Mouse (Mus musculus): ENCODE data around the gene Txn1. TPM values are rescaled to one million over a fixed set of nuclear protein-coding genes. Genes with fewer than 3 reads are reported as not detected.
A peak's percentile ranks its signal among the peaks of the same experiment; 100 is the strongest.

The Txn1 gene
- polyA plus RNA-seq, 1 experiment from 2014 or later = 261 TPM

DNA sequence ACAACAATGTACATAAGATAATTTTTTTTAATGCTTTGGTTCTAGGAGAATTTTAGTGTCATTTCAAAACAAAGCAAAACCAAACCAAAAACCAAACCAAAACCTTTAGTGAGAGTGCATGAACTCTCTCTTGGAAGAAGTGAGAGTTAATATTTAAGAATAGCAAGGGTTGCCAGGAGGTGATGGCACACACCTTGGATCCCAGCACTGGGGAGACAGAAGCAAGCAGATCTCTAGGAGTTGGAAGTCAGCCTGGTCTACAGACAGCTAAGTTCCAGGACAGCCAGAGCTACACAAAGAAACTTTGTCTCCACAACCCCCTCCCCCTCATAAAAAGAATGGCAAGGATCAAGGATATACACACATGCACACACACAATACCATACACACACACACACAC is 43.2 kb downstream of the Txn1 start:
- ATAC-seq = no peak
- no peak overlapping the region for H3K4me3 ChIP-seq (replicated peaks; ENCODE audit: low read length)
- no peak overlapping the region for H3K4me2 ChIP-seq (ENCODE audit: low read length)
- H3K4me1 ChIP-seq (replicated peaks; ENCODE audit: control insufficient read depth, insufficient read depth, low read length) = peaks cover 2% of the 10 kb centered on the region; the same call in 1 of the 2 replicates
- no peaks in the 10 kb centered on the region for H3K27me3 ChIP-seq (replicated peaks; ENCODE audit: control insufficient read depth, insufficient read depth, low read length)
- H3K27ac ChIP-seq (ENCODE audit: low read length) = no peak overlapping the region
- H3K9me3 ChIP-seq (ENCODE audit: control insufficient read depth, low read length) = peaks cover 3% of the 10 kb centered on the region; the same call in 1 of the 2 replicates
- no peak overlapping the region for H3K9ac ChIP-seq (replicated peaks; ENCODE audit: low read depth, low read length)
- no peaks in the 10 kb centered on the region for H3K36me3 ChIP-seq (ENCODE audit: control insufficient read depth, insufficient read depth)

DNA sequence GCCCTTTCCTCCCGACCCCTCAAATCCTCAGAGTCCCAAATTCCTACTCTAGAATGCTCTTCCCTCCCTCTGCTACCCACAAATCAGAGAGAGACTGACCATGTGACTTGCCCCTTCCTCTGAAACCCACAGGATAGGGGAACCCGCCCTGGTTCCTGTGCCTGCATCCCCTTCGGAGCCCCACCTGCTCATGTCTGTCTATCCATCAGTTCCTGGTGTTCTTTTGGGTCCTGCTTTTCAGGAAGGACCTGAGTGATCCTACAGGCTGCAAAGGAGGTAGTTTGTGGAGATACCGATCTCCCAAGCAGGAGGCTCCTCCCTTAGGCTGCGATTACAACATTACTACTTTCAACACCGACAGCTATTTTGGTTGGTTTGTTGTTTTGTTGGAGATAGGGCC is 47.4 kb downstream of the Txn1 start:
- H3K4me2 ChIP-seq (ENCODE audit: low read length) = no peak overlapping the region

DNA sequence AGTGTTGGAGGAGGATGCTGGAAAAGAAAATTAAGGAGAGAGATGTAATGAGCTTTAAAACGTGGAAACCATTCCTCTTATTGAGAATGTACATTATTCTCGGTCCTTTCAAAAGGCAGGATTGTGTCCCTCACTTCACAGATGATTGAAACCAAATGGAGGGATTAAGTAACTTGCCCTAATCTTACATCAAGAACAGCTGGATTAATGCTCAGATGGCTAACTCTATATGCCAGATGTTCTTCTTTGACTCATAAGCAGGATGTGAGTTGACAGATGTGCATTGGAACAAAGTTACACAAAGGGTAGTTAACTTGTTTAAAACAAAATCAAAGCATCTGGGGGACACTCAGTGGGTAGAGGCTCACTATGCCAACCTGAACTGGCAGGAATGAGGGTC is 49.5 kb downstream of the Txn1 start:
- no peak overlapping the region for H3K27ac ChIP-seq (ENCODE audit: low read length)
- no peak overlapping the region for H3K9ac ChIP-seq (replicated peaks; ENCODE audit: low read depth, low read length)
- H3K36me3 ChIP-seq (ENCODE audit: control insufficient read depth, insufficient read depth) = no peaks in the 10 kb centered on the region
- WGBS = 8% methylated on average over 2 of the region's 2 CpGs
- H3K27me3 ChIP-seq (replicated peaks; ENCODE audit: control insufficient read depth, insufficient read depth, low read length) = no peaks in the 10 kb centered on the region
- 0 out of 2 replicates have a peak, but pooled peaks cover 3% of the 10 kb centered on the region for H3K4me1 ChIP-seq (replicated peaks; ENCODE audit: control insufficient read depth, insufficient read depth, low read length)
- H3K9me3 ChIP-seq (ENCODE audit: control insufficient read depth, low read length) = no peaks in the 10 kb centered on the region
- no peak overlapping the region for H3K4me3 ChIP-seq (replicated peaks; ENCODE audit: low read length)
- ATAC-seq = no peak
- H3K4me2 ChIP-seq (ENCODE audit: low read length) = no peak overlapping the region

More for the DNA sequence above, 47.4 kb downstream of the Txn1 start:
- Histone ChIP-seq H3K27me3 (replicated peaks; ENCODE audit: control insufficient read depth, insufficient read depth, low read length) (no peaks in the 10 kb centered on the region), H3K4me3 (replicated peaks; ENCODE audit: low read length) (no peak overlapping the region), H3K9me3 (ENCODE audit: control insufficient read depth, low read length) (peaks cover 3% of the 10 kb centered on the region; the same call in 1 of the 2 replicates), H3K27ac (ENCODE audit: low read length) (no peak overlapping the region), H3K4me1 (replicated peaks; ENCODE audit: control insufficient read depth, insufficient read depth, low read length) (0 out of 2 replicates have a peak, but pooled peaks cover 3% of the 10 kb centered on the region), H3K9ac (replicated peaks; ENCODE audit: low read depth, low read length) (no peak overlapping the region), H3K36me3 (ENCODE audit: control insufficient read depth, insufficient read depth) (no peaks in the 10 kb centered on the region)
- 87% methylated on average over 6 of the region's 6 CpGs for WGBS
- ATAC-seq = no peak

DNA sequence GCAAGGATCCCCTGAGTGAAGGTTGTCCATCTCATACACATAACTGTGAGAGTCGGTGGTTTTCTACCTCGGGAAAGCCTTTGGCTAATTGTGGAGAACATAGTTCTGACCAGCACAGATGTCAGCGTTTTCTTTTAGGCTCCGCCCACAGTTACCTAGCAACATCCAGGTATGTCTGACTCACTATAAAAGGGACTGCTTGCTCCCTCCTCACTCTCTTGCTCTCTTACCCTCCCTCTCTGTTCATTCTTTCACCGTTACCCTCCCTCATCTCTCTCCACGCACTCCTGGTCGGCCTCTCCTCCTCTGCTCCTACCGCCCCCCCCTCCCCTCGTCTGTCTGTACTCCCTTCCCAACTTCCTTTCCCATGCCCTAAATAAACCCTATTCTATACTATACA is 51.6 kb downstream of the Txn1 start:
- Histone ChIP-seq H3K4me1 (replicated peaks; ENCODE audit: control insufficient read depth, insufficient read depth, low read length) (0 out of 2 replicates have a peak, but pooled peaks cover 3% of the 10 kb centered on the region), H3K27ac (ENCODE audit: low read length) (no peak overlapping the region), H3K36me3 (ENCODE audit: control insufficient read depth, insufficient read depth) (no peaks in the 10 kb centered on the region), H3K9me3 (ENCODE audit: control insufficient read depth, low read length) (no peaks in the 10 kb centered on the region), H3K27me3 (replicated peaks; ENCODE audit: control insufficient read depth, insufficient read depth, low read length) (no peaks in the 10 kb centered on the region), H3K9ac (replicated peaks; ENCODE audit: low read depth, low read length) (no peak overlapping the region), H3K4me3 (replicated peaks; ENCODE audit: low read length) (no peak overlapping the region), H3K4me2 (ENCODE audit: low read length) (no peak overlapping the region)
- ATAC-seq = peak; percentile 36
- WGBS = 32% methylated on average over 9 of the region's 9 CpGs

DNA sequence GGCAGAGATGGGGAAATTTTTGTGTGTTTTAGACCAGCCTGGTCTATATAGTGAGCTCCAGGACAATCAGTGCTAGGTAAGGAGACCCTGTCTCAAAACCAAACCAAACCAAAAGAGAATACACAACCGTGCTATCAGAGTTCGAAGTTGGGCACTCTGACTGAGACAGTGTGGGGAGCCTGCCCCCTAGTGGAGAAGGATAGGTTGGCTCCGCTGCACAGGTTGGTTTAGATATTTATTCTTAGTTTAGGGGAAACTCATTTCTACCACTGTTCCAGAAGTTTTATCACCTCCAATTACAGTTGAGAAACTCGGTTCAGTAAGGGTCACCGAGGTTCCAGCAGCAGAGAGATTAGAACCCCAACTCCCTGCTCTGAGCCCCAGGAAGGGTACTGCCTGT is 52.0 kb downstream of the Txn1 start:
- H3K9ac ChIP-seq (replicated peaks; ENCODE audit: low read depth, low read length) = no peak overlapping the region
- H3K4me2 ChIP-seq (ENCODE audit: low read length) = no peak overlapping the region
- no peaks in the 10 kb centered on the region for H3K36me3 ChIP-seq (ENCODE audit: control insufficient read depth, insufficient read depth)
- ATAC-seq = peak; percentile 76
- H3K27me3 ChIP-seq (replicated peaks; ENCODE audit: control insufficient read depth, insufficient read depth, low read length) = no peaks in the 10 kb centered on the region
- 12% methylated on average over 5 of the region's 5 CpGs for WGBS
- H3K4me1 ChIP-seq (replicated peaks; ENCODE audit: control insufficient read depth, insufficient read depth, low read length) = 0 out of 2 replicates have a peak, but pooled peaks cover 3% of the 10 kb centered on the region
- H3K4me3 ChIP-seq (replicated peaks; ENCODE audit: low read length) = no peak overlapping the region
- H3K9me3 ChIP-seq (ENCODE audit: control insufficient read depth, low read length) = no peaks in the 10 kb centered on the region
- H3K27ac ChIP-seq (ENCODE audit: low read length) = no peak overlapping the region

DNA sequence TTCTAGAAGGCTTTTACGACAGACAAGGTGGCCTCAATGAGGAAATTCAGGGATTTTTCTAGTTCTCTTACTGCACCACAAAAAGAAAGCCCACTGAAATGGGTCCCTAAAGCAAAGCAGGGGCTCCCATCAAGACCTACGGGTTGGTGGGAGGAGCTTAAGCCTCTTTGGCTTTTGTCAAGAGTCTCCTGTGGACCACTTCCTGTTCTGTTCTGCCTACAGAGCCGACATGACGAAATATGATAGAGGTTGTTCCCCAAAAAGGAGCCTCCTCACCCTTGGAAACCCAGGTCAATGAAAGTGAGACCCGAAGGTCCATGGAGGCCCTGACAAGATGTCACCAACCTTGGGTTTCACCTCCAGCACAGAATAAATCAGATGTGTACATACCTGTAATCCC is 53.6 kb downstream of the Txn1 start:
- Histone ChIP-seq H3K9ac (replicated peaks; ENCODE audit: low read depth, low read length) (no peak overlapping the region), H3K27me3 (replicated peaks; ENCODE audit: control insufficient read depth, insufficient read depth, low read length) (no peaks in the 10 kb centered on the region), H3K4me2 (ENCODE audit: low read length) (no peak overlapping the region), H3K27ac (ENCODE audit: low read length) (no peak overlapping the region), H3K9me3 (ENCODE audit: control insufficient read depth, low read length) (no peaks in the 10 kb centered on the region), H3K4me1 (replicated peaks; ENCODE audit: control insufficient read depth, insufficient read depth, low read length) (0 out of 2 replicates have a peak, but pooled peaks cover 3% of the 10 kb centered on the region), H3K36me3 (ENCODE audit: control insufficient read depth, insufficient read depth) (no peaks in the 10 kb centered on the region), H3K4me3 (replicated peaks; ENCODE audit: low read length) (no peak overlapping the region)
- WGBS = 87% methylated on average over 5 of the region's 5 CpGs
- no peak for ATAC-seq

DNA sequence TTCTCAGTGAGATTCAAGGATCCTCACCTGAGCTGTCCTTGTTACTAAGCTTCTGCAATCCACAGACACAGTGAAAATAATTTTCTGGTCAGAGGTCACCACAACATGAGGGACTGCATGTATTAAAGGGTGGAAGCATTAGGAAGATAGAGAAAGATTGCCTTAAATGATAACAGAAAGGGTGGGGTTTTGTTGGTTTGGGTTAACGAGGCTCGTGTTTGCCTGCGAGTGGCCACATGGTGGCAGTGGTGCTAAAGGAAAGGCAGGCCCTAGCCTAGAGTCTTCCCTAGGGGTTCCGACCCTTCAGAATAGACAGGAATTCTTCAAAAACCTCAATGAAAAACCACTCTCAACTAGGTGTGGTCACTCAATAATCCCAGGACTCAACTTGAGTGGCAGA is 55.0 kb downstream of the Txn1 start:
- no peaks in the 10 kb centered on the region for H3K9me3 ChIP-seq (ENCODE audit: control insufficient read depth, low read length)
- no peaks in the 10 kb centered on the region for H3K36me3 ChIP-seq (ENCODE audit: control insufficient read depth, insufficient read depth)
- no peak overlapping the region for H3K27ac ChIP-seq (ENCODE audit: low read length)
- H3K4me2 ChIP-seq (ENCODE audit: low read length) = no peak overlapping the region
- WGBS = 4% methylated on average over 4 of the region's 4 CpGs
- no peak overlapping the region for H3K4me3 ChIP-seq (replicated peaks; ENCODE audit: low read length)
- H3K9ac ChIP-seq (replicated peaks; ENCODE audit: low read depth, low read length) = no peak overlapping the region
- peak; percentile 69; the same call in 1 of the 2 replicates for ATAC-seq
- no peaks in the 10 kb centered on the region for H3K27me3 ChIP-seq (replicated peaks; ENCODE audit: control insufficient read depth, insufficient read depth, low read length)
- H3K4me1 ChIP-seq (replicated peaks; ENCODE audit: control insufficient read depth, insufficient read depth, low read length) = 0 out of 2 replicates have a peak, but pooled peaks cover 3% of the 10 kb centered on the region

DNA sequence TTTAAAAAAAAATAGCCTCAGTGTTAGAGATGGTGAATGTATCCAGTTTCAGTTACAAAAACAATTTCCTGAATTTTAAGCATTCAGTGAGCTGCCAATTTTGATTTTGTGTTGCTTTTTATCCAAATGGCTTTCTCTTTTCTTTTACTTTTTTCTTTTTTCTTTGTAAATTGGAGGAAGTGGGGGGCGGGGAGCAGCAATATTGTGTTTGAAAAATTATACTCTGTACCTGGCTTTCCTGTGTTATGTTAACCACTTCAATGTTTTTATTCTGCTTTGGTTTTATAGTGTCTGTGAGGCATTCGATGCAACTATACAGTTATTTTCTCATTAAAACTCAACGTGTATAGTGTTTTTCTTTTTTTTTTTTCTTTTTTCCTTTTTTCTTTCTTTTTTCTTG is 59.6 kb downstream of the Txn1 start:
- no peak overlapping the region for H3K9ac ChIP-seq (replicated peaks; ENCODE audit: low read depth, low read length)
- WGBS = 46% methylated on average over 3 of the region's 3 CpGs
- no peaks in the 10 kb centered on the region for H3K36me3 ChIP-seq (ENCODE audit: control insufficient read depth, insufficient read depth)
- H3K27ac ChIP-seq (ENCODE audit: low read length) = no peak overlapping the region
- no peak for ATAC-seq
- H3K9me3 ChIP-seq (ENCODE audit: control insufficient read depth, low read length) = no peaks in the 10 kb centered on the region
- no peaks in the 10 kb centered on the region for H3K4me1 ChIP-seq (replicated peaks; ENCODE audit: control insufficient read depth, insufficient read depth, low read length)
- no peaks in the 10 kb centered on the region for H3K27me3 ChIP-seq (replicated peaks; ENCODE audit: control insufficient read depth, insufficient read depth, low read length)
- H3K4me3 ChIP-seq (replicated peaks; ENCODE audit: low read length) = no peak overlapping the region
- H3K4me2 ChIP-seq (ENCODE audit: low read length) = no peak overlapping the region

DNA sequence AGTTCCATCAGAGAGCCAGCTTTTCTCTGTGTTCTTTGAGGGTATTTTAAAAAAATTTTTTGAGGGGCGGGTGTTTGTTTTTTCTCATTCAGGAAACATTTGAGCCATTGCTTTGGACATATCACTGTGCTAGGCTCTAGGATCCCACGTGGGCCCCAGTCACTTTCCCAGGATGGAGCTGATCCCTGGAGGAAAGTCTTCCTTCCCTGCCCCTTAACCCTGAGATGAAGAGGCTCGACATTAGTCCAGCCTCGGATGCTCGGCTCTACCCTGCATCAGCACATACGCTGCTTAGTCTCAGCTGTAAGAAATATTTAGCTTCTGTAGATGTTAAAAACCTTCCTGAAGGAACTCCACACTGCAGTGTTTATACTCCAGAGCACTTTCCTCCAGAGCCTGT is 60.3 kb downstream of the Txn1 start:
- Histone ChIP-seq H3K4me1 (replicated peaks; ENCODE audit: control insufficient read depth, insufficient read depth, low read length) (no peaks in the 10 kb centered on the region), H3K4me2 (ENCODE audit: low read length) (no peak overlapping the region), H3K4me3 (replicated peaks; ENCODE audit: low read length) (no peak overlapping the region), H3K36me3 (ENCODE audit: control insufficient read depth, insufficient read depth) (no peaks in the 10 kb centered on the region), H3K9me3 (ENCODE audit: control insufficient read depth, low read length) (no peaks in the 10 kb centered on the region), H3K27ac (ENCODE audit: low read length) (no peak overlapping the region), H3K27me3 (replicated peaks; ENCODE audit: control insufficient read depth, insufficient read depth, low read length) (no peaks in the 10 kb centered on the region), H3K9ac (replicated peaks; ENCODE audit: low read depth, low read length) (no peak overlapping the region)
- WGBS = 73% methylated on average over 6 of the region's 6 CpGs
- no peak for ATAC-seq

DNA sequence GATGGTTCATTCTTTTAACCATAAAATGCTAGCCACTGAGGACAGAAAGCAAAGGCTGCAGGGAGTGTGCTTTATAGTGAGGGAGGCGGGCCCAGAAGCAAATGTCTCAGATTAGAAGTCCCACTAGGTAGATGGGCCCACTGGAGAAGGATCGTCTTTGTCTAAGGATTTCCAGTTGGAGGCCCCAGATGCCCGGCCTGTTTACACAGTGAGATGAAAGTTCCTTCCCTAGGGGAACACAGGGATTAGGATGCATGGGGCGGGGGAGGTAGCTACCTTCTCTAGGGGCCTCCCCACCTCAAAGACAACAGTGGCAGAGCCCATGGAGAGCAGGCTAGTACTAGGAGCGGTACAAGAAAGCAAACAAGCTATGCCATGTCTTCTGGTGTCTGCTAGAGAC is 61.1 kb downstream of the Txn1 start:
- H3K4me2 ChIP-seq (ENCODE audit: low read length) = no peak overlapping the region
- no peak overlapping the region for H3K9ac ChIP-seq (replicated peaks; ENCODE audit: low read depth, low read length)
- ATAC-seq = no peak
- H3K27me3 ChIP-seq (replicated peaks; ENCODE audit: control insufficient read depth, insufficient read depth, low read length) = no peaks in the 10 kb centered on the region
- H3K4me1 ChIP-seq (replicated peaks; ENCODE audit: control insufficient read depth, insufficient read depth, low read length) = no peaks in the 10 kb centered on the region
- H3K27ac ChIP-seq (ENCODE audit: low read length) = no peak overlapping the region
- H3K9me3 ChIP-seq (ENCODE audit: control insufficient read depth, low read length) = no peaks in the 10 kb centered on the region
- no peaks in the 10 kb centered on the region for H3K36me3 ChIP-seq (ENCODE audit: control insufficient read depth, insufficient read depth)
- no peak overlapping the region for H3K4me3 ChIP-seq (replicated peaks; ENCODE audit: low read length)
- 33% methylated on average over 5 of the region's 5 CpGs for WGBS
